Mouse (Mus musculus): ENCODE measurements at regions not wholly inside any gene's neighbourhood (a gene's known extent, or its start where the extent isn't known, plus 50 kb on each side); places are given as distances from the start of the nearest gene placed in this dataset.
"Not testable (repeated sequence)": the region's sequence is repeated elsewhere in the genome, so short reads cannot be mapped to it uniquely, and the experiment has no call there.

DNA sequence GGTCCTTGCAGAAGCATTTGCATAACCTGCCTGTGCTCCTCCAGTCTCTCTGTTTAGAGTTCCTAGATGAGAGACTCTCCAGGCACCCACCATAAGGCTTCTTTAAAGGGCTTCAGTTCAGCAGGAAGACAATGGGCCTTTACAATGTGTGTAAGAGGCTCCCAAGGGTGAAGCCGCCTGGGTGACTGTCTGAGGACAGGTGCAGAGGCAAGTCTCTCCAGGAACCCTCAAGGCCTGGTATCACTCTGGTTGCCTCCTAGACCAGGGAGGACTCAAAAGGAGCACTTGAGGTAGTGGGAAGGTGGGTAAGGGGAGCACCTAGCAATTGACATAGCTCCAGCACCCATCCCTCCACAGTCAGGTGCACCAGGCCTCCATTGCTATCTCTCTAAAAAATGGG is 55.8 kb upstream of the Irx2 start:
- DNase-seq: no peak

DNA sequence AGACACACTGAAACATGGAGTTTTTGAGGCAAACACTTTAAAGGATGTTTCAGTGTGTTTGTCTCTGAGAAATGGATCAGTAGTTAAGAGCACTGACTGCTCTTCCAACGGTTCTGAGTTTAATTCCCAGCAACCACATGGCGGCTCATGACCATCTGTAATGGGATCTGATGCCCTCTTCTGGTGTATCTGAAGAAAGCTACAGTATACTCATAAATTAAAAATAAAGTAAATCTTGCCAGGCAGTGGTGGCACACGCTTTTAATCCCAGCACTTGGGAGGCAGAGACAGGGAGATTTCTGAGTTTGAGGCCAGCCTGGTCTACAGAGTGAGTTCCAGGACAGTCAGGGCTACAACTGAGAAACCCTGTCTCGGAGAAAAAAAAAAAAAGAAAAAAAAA is 54.5 kb upstream of the Irx2 start:
- DNase-seq: not testable (repeated sequence)

DNA sequence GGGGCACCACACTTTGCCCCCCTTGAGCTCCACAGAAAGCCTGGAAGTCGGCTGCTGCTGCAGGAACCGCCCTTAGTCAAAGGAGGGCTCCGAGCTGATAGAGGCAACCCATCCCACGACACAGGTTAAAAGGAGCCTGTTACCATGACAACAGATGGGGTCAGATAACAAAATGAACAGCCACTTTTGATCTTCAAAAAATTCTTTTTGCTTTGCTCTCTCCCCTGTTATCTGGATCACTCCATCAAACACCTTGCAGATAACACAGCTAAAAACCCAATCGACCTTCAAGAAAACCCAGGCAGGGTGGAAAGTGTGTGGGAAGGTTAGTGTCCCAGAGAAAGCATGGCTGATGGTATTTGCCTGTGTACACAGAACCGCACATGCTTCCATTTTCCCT is 52.1 kb upstream of the Irx2 start:
- DNase-seq: no peak

DNA sequence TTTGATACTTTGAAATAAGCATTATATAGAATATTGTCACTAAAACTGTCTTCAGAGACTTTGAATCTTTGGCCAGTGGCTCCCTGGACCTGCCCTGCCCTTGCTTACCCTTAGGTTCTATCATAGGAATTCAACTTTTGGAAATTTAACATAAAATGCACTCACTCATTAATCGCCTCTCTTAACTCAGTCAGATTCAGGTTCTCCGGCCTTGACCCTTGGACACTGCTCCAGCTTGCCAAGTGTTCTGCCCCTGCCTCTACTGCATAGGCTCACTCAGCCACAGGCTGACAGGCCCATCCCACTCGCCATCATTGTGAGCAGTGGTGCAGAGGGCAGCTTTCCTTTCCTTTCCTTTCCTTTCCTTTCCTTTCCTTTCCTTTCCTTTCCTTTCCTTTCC is 50.2 kb upstream of the Irx2 start:
- no peak for DNase-seq

Measured in right cerebral cortex, adult 18-20 months (tissue).